Mouse (Mus musculus): ENCODE results near the gene Dnah3. TPM values are rescaled to one million over a fixed set of nuclear protein-coding genes. Genes with fewer than 3 reads are reported as not detected.

The Dnah3 gene
- polyA plus RNA-seq, 1 experiment from 2014 or later: 0.11 TPM

DNA sequence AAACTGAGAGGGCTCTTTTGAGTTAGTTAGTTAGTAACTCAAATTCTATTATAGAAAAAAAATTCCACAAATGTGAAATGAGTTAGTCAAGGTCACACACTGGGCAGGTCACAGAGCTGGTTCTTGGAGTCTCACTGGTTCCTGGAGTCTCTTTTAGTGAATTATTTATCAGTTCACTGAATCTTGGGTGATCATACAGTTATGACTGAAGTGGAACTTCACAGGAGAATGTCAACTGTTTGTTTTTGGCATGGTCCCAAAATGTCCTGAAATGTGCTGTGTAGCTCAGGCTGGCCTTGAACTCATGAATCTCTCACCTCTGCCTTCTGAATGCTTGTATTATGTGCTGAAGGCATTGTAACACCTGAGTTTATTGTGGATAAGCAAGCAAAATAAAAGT, 137.7 kb downstream of the Dnah3 start:
- Histone ChIP-seq H3K9me3 (replicated peaks; ENCODE audit: control insufficient read depth, low read length) (no peaks in the 10 kb centered on the region), H3K4me2 (ENCODE audit: low read length) (no peak overlapping the region), H3K36me3 (ENCODE audit: control insufficient read depth, insufficient read depth, low read length) (no peaks in the 10 kb centered on the region), H3K27me3 (replicated peaks; ENCODE audit: control insufficient read depth, insufficient read depth, low read length) (no peaks in the 10 kb centered on the region), H3K4me1 (ENCODE audit: control insufficient read depth, insufficient read depth, low read length) (no peaks in the 10 kb centered on the region), H3K4me3 (ENCODE audit: low read depth, low read length) (no peak overlapping the region), H3K27ac (ENCODE audit: low read depth, low read length) (no peak overlapping the region), H3K9ac (ENCODE audit: low read length) (no peak overlapping the region)
- ATAC-seq (no peak), DNase-seq (ENCODE audit: low spot score) (no peak)

DNA sequence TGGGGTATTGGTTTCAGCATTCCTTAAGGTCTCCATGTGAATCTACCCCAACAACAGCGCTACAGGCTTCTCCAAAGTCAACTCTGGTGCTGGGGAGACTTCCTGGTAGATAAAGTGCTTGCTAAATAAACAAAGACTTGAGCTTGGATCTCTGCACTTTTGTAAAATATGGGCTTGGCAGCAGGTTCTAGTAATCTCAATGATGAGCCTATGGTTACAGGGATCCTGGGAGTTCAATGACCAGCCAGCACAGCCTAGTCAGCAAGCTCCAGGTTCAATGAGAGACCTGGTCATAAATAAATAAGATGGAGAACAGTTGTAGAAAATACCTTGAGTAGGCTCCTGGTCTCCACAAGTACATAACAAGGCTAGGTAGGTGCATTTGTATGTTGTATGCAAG, 141.0 kb downstream of the Dnah3 start:
- no peak for ATAC-seq
- H3K9me3 ChIP-seq (replicated peaks; ENCODE audit: control insufficient read depth, low read length): no peaks in the 10 kb centered on the region

DNA sequence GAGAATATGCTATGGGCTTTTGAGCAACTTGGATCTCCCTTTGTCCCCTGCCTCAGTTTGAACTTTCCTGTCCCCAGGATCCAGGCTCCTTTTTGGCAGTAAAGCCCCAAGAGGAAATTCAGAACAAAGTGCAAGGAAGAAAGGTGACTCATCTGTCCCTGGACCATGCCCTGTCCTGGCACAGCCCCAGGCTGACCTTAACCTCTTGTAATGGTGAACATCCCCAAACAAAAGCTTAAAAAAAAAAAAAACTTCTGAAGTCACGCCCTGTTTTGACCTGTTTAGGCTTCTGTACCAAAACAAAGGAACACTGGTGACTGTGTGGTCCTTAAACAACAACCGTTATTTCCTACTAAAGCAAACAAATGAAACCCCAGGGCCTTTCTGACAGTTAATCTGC, 153.5 kb downstream of the Dnah3 start:
- Histone ChIP-seq H3K4me2 (ENCODE audit: low read length) (no peak overlapping the region), H3K27me3 (replicated peaks; ENCODE audit: control insufficient read depth, insufficient read depth, low read length) (no peaks in the 10 kb centered on the region), H3K4me3 (ENCODE audit: low read depth, low read length) (no peak overlapping the region), H3K27ac (ENCODE audit: low read depth, low read length) (no peak overlapping the region), H3K4me1 (ENCODE audit: control insufficient read depth, insufficient read depth, low read length) (no peaks in the 10 kb centered on the region), H3K36me3 (ENCODE audit: control insufficient read depth, insufficient read depth, low read length) (no peaks in the 10 kb centered on the region), H3K9me3 (replicated peaks; ENCODE audit: control insufficient read depth, low read length) (no peaks in the 10 kb centered on the region), H3K9ac (ENCODE audit: low read length) (no peak overlapping the region)
- DNase-seq (ENCODE audit: low spot score) (no peak), ATAC-seq (no peak)
- whole genome bisulfite sequencing: 72% methylated on average over 2 of the region's 2 CpGs

More for the DNA sequence above, 141.0 kb downstream of the Dnah3 start:
- Histone ChIP-seq H3K9ac (ENCODE audit: low read length) (no peak overlapping the region), H3K27me3 (replicated peaks; ENCODE audit: control insufficient read depth, insufficient read depth, low read length) (no peaks in the 10 kb centered on the region), H3K4me3 (ENCODE audit: low read depth, low read length) (no peak overlapping the region), H3K36me3 (ENCODE audit: control insufficient read depth, insufficient read depth, low read length) (no peaks in the 10 kb centered on the region), H3K4me2 (ENCODE audit: low read length) (no peak overlapping the region), H3K4me1 (ENCODE audit: control insufficient read depth, insufficient read depth, low read length) (no peaks in the 10 kb centered on the region), H3K27ac (ENCODE audit: low read depth, low read length) (no peak overlapping the region)
- WGBS: 92% methylated on average over 1 of the region's 1 CpGs
- DNase-seq (ENCODE audit: low spot score): no peak

DNA sequence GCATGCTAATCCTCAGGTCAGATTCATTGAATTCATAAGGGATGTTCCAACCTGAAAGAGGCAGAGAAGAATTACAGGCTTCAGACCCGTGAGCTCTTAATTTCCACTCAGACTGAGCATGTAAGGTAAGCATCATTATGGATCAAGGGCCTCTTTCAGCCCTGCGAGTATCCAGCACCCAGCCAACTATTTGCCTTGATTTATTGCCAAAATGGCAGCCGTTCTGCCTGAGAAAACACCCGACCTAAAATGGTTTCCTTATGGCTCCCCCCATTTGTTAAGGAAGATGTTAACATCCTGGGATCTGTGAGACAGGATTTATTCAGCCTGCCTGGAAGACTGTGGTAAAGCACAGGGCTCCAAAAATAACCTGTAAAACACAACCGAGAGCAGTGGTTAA, 158.0 kb downstream of the Dnah3 start:
- H3K9me3 ChIP-seq (replicated peaks; ENCODE audit: control insufficient read depth, low read length): no peaks in the 10 kb centered on the region
- H3K4me2 ChIP-seq (ENCODE audit: low read length): no peak overlapping the region
- H3K36me3 ChIP-seq (ENCODE audit: control insufficient read depth, insufficient read depth, low read length): no peaks in the 10 kb centered on the region
- ATAC-seq: no peak
- no peaks in the 10 kb centered on the region for H3K4me1 ChIP-seq (ENCODE audit: control insufficient read depth, insufficient read depth, low read length)
- H3K27me3 ChIP-seq (replicated peaks; ENCODE audit: control insufficient read depth, insufficient read depth, low read length): no peaks in the 10 kb centered on the region
- 77% methylated on average over 5 of the region's 5 CpGs for WGBS
- no peak overlapping the region for H3K4me3 ChIP-seq (ENCODE audit: low read depth, low read length)
- peak; percentile 6 for DNase-seq (ENCODE audit: low spot score)
- no peak overlapping the region for H3K9ac ChIP-seq (ENCODE audit: low read length)
- H3K27ac ChIP-seq (ENCODE audit: low read depth, low read length): no peak overlapping the region

DNA sequence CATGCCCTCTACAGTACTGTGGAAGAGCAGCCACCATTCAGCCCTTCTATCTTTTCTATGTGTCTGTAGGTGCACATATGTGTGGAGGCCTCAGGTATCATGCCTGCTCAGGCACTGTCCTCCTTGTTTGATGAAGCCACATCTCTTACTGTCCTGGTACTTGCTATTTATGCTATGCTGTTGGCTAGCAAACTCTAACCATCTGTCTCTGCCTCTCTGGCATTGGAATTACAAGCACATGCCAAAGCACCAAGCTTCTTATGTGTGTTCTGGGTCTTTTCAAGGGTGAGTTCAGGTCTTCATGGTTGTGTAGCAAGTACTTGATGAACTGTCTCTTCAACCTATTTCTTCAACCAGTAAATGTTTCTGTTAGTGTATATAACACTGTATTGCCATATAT, 158.8 kb downstream of the Dnah3 start:
- DNase-seq (ENCODE audit: low spot score): peak; percentile 4
- Histone ChIP-seq H3K9ac (ENCODE audit: low read length) (no peak overlapping the region), H3K27me3 (replicated peaks; ENCODE audit: control insufficient read depth, insufficient read depth, low read length) (no peaks in the 10 kb centered on the region), H3K9me3 (replicated peaks; ENCODE audit: control insufficient read depth, low read length) (no peaks in the 10 kb centered on the region), H3K4me3 (ENCODE audit: low read depth, low read length) (no peak overlapping the region), H3K36me3 (ENCODE audit: control insufficient read depth, insufficient read depth, low read length) (no peaks in the 10 kb centered on the region), H3K27ac (ENCODE audit: low read depth, low read length) (no peak overlapping the region), H3K4me1 (ENCODE audit: control insufficient read depth, insufficient read depth, low read length) (no peaks in the 10 kb centered on the region), H3K4me2 (ENCODE audit: low read length) (no peak overlapping the region)
- no peak for ATAC-seq

DNA sequence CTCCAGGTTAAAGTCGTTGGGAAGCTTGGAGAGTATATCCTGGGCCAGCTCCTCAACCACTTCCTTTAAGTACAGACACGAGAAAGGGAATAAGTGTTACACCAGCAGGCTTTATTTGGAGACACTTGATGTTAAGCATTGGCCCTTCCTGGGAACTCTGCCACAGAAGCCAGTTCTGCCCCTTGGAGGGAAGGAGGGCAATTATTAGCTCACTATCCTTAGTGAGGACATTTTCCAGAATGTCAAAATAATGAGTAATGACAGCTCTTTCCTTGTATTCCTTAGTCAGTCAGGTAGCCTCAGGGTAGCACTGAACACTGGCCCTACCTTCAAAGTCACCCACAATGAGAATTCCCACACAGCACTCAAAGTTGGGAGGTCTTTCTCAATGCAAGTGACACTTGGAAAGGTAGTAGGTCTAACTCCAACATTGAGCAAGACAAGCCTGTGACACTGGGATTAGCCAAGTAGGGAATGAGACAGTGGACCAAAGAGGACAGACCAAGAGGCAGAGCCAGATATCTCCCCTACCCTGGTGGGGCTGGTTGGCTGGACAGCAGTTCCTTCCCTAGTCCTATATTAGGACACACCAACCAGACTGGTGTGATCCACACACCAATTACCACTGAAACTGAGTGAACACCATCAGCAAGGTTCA, 166.2 kb downstream of the Dnah3 start:
- H3K4me3 ChIP-seq (ENCODE audit: low read depth, low read length): no peak overlapping the region
- DNase-seq (ENCODE audit: low spot score): no peak
- no peak overlapping the region for H3K4me2 ChIP-seq (ENCODE audit: low read length)
- ATAC-seq: no peak
- no peak overlapping the region for H3K9ac ChIP-seq (ENCODE audit: low read length)
- H3K27ac ChIP-seq (ENCODE audit: low read depth, low read length): no peak overlapping the region
- H3K36me3 ChIP-seq (ENCODE audit: control insufficient read depth, insufficient read depth, low read length): no peaks in the 10 kb centered on the region
- WGBS: 70% methylated on average over 2 of the region's 2 CpGs
- H3K4me1 ChIP-seq (ENCODE audit: control insufficient read depth, insufficient read depth, low read length): no peaks in the 10 kb centered on the region
- H3K27me3 ChIP-seq (replicated peaks; ENCODE audit: control insufficient read depth, insufficient read depth, low read length): no peaks in the 10 kb centered on the region
- H3K9me3 ChIP-seq (replicated peaks; ENCODE audit: control insufficient read depth, low read length): no peaks in the 10 kb centered on the region

DNA sequence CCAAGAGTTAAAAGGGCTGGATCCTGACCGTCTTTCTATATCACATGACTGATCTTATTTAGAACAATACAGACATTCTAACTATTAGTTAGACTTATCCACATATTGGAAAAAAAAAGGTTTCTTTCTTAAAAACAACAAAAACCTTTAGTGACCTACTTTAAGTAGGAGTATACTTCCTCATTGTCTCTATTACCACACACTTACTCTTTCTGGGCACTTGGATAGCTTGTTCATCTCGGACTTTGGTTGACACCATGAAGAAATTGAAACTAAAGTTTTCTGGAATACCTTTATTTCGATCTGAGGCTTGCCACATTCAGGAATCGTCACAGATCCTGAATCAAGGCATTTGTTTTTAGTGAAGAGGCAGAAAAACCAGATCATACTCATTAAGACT, 174.0 kb downstream of the Dnah3 start:
- no peak for DNase-seq (ENCODE audit: low spot score)
- Histone ChIP-seq H3K27ac (ENCODE audit: low read depth, low read length) (no peak overlapping the region), H3K4me2 (ENCODE audit: low read length) (no peak overlapping the region), H3K36me3 (ENCODE audit: control insufficient read depth, insufficient read depth, low read length) (no peaks in the 10 kb centered on the region), H3K9ac (ENCODE audit: low read length) (no peak overlapping the region), H3K4me1 (ENCODE audit: control insufficient read depth, insufficient read depth, low read length) (no peaks in the 10 kb centered on the region), H3K4me3 (ENCODE audit: low read depth, low read length) (no peak overlapping the region), H3K9me3 (replicated peaks; ENCODE audit: control insufficient read depth, low read length) (no peaks in the 10 kb centered on the region), H3K27me3 (replicated peaks; ENCODE audit: control insufficient read depth, insufficient read depth, low read length) (no peaks in the 10 kb centered on the region)
- no peak for ATAC-seq
- 78% methylated on average over 4 of the region's 4 CpGs for WGBS

DNA sequence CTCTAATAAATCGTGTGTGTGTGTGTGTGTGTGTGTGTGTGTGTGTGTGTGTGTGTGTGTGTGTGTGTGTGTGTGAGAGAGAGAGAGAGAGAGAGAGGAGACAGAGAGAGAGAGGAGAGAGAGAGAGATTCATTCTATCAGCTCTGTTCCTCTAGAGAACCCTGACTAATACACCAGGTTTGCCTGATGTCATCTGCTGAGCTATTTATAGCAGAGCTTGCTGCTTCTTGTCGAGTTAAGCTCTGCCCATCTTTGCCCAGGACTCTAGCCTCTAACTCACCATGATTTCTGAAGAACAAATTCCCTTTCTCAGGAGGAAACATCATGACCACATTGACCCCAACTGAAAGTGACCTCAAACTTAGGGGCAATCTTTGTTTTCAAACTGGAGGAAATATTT, 174.6 kb downstream of the Dnah3 start:
- Histone ChIP-seq H3K9ac (ENCODE audit: low read length) (no peak overlapping the region), H3K4me1 (ENCODE audit: control insufficient read depth, insufficient read depth, low read length) (no peaks in the 10 kb centered on the region), H3K27ac (ENCODE audit: low read depth, low read length) (no peak overlapping the region), H3K4me2 (ENCODE audit: low read length) (no peak overlapping the region), H3K27me3 (replicated peaks; ENCODE audit: control insufficient read depth, insufficient read depth, low read length) (no peaks in the 10 kb centered on the region), H3K4me3 (ENCODE audit: low read depth, low read length) (no peak overlapping the region), H3K9me3 (replicated peaks; ENCODE audit: control insufficient read depth, low read length) (no peaks in the 10 kb centered on the region), H3K36me3 (ENCODE audit: control insufficient read depth, insufficient read depth, low read length) (no peaks in the 10 kb centered on the region)
- ATAC-seq (no peak), DNase-seq (ENCODE audit: low spot score) (no peak)
- 67% methylated on average over 2 of the region's 2 CpGs for WGBS

DNA sequence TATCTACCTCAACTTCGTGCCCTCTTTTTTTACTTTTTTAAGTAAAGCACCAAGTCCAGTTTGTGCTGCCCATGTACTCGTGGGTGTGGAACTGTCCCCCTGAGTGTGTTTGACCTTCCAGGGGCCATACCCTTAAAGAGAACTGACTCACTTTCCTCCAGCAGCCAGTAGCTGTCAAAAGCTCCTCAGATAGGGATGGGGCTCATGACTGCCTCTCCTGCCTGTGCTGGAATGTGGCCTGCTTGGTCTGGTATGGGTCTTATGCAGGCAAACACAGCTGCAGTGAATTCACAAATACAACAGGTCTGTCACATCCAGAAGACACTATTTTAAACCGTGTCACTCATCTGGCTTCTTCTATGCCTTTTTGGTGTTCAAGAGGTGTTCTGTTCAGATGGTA, 183.4 kb downstream of the Dnah3 start:
- H3K4me1 ChIP-seq (ENCODE audit: control insufficient read depth, insufficient read depth, low read length): no peaks in the 10 kb centered on the region
- no peaks in the 10 kb centered on the region for H3K27me3 ChIP-seq (replicated peaks; ENCODE audit: control insufficient read depth, insufficient read depth, low read length)
- no peak overlapping the region for H3K4me2 ChIP-seq (ENCODE audit: low read length)
- no peaks in the 10 kb centered on the region for H3K9me3 ChIP-seq (replicated peaks; ENCODE audit: control insufficient read depth, low read length)
- DNase-seq (ENCODE audit: low spot score) (no peak), ATAC-seq (no peak)
- no peak overlapping the region for H3K9ac ChIP-seq (ENCODE audit: low read length)
- no peak overlapping the region for H3K27ac ChIP-seq (ENCODE audit: low read depth, low read length)
- no peaks in the 10 kb centered on the region for H3K36me3 ChIP-seq (ENCODE audit: control insufficient read depth, insufficient read depth, low read length)
- WGBS: 76% methylated on average over 3 of the region's 3 CpGs
- no peak overlapping the region for H3K4me3 ChIP-seq (ENCODE audit: low read depth, low read length)
